Mouse (Mus musculus): Measurements from ENCODE around the gene Rtn4.

- TF ChIP-seq CTCF (IDR thresholded peaks at IDR 0.05; ENCODE audit: insufficient read depth, low read depth, low read length) (no peak), POLR2A (IDR thresholded peaks at IDR 0.05; ENCODE audit: insufficient read depth, low read depth, low read length) (no peak)
Observed at GRCm38 (mm10) chr11:29679942-29680341, 12.8 kb upstream of the Rtn4 start.
